Mouse (Mus musculus): ENCODE data around the gene Tm9sf3. TPM values are rescaled to one million over a fixed set of nuclear protein-coding genes. Genes with fewer than 3 reads are reported as not detected.

The Tm9sf3 gene
- 29.4 TPM for polyA plus RNA-seq (2017; shearing (Covaris generic))

DNA sequence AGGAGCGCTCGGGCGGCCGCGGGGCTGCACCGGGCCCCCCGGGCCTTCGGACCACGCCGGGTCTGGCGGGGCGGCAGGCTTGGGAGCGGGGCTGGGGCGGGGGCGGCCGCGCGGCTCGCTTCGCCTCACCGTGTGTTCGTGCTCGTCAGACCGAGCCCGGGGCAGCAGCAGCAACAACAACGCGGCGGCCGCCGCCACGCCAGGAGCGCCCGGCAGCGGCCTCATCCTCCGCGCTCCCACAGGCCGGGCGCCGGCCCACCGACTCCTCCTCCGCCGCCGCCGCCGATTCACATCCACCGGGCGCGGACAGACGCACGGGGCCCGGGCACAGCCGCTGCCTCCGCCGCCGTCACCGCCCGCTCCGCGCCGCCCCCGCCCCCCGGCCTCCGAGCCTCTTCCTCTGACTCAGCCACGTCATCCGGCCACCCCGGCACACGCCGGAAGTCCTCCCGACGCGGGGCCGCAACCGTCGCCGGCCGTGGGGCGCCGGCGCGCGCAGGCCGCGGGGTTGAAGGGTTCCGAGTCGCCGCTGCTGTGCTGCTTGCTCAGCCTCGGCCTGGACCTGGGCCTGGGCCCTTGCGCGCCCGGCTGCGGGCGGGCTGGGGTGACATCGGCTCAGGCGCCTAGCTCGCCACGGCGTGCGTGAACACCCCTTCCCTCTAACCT is at the start of gene Tm9sf3:
Gene Tm9sf3 (minus strand): TSS at position 368 of the 666 bp plus-strand sequence.

DNA sequence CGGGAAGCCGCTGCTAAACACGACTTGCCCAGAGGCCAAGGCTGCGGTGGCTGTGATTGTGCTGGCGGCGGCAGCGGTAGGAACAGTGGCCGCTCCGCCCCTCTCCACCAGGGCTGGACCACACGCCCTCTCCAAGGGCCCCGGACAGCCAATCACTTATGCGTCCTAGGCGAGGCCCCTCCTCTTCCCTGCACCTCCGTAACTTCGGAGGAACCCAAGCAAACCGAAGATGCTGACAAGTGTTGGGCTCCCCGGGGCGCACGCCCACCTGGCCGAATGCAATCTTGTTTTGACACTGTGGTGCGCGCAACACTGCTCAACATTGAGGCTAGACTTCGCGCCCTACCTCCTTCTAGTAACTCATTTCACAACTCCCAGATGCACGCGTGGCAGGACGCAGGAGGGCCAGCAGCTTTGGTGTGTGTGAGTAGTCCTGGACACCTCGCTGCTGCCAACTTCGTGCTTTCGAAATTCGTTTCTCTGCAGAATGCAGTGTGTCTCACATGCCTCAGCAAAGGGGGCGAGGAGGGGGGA is 56.9 kb downstream of the Tm9sf3 start, which contains the start of gene Tll2:
Gene Tll2 (minus strand): TSS at position 25 of the 534 bp plus-strand sequence.

Other genes starting within 250 kb of the Tm9sf3 start
- gene Dntt, start 234.7 kb downstream of the Tm9sf3 start, polyA plus RNA-seq (2017; shearing (Covaris generic)): 1.1 TPM
- gene Opalin, start 186.9 kb downstream of the Tm9sf3 start, polyA plus RNA-seq (2017; shearing (Covaris generic)): not detected
- not detected for gene Tll2, start 57.2 kb downstream of the Tm9sf3 start, polyA plus RNA-seq (2017; shearing (Covaris generic))
- gene Pik3ap1, start 121.1 kb upstream of the Tm9sf3 start, polyA plus RNA-seq (2017; shearing (Covaris generic)): 9.2 TPM
- 10.6 TPM for gene Lcor, start 218.6 kb upstream of the Tm9sf3 start, polyA plus RNA-seq (2017; shearing (Covaris generic))

Data from inflammation-experienced regulatory T-cells, adult 16 weeks (primary cell).